Mouse (Mus musculus) heart, adult 2 months (tissue): ENCODE data around the gene Myo18a. TPM values are rescaled to one million over a fixed set of nuclear protein-coding genes. Genes with fewer than 3 reads are reported as not detected.
A peak's percentile ranks its signal among the peaks of the same experiment; 100 is the strongest.

Source experiments
- DNase-seq, 2 experiments: peaks; one replicate each; pipeline ENCODE4 v3.0.0; 2021
- H3K27ac ChIP-seq: fragments of 200-600 bp; 2 replicates; pipeline ENCODE4 v1.8.1; 2022
- H3K27me3 ChIP-seq: fragments of 200-500 bp; 2 replicates; pipeline ENCODE4 v1.6.1; 2012; ENCODE audit warnings: mild to moderate bottlenecking, low read length, inconsistent platforms, mixed read lengths; ENCODE audit not compliant: control insufficient read depth, insufficient read depth
- H3K36me3 ChIP-seq: fragments of 200-500 bp; 2 replicates; pipeline ENCODE4 v1.6.1; 2012; ENCODE audit warnings: low read length, inconsistent platforms; ENCODE audit not compliant: control insufficient read depth, insufficient read depth
- H3K4me1 ChIP-seq: fragments of 200-500 bp; 2 replicates; pipeline ENCODE4 v1.6.1; 2011; ENCODE audit warnings: low read length; ENCODE audit not compliant: control insufficient read depth, insufficient read depth
- H3K4me3 ChIP-seq: fragments of 200-600 bp; 2 replicates; pipeline ENCODE4 v1.8.1; 2022
- H3K79me2 ChIP-seq: fragments of 200-500 bp; replicated peaks from 2 replicates; pipeline ENCODE4 v1.6.1; 2012; ENCODE audit warnings: mild to moderate bottlenecking, inconsistent platforms, low read length, moderate library complexity, mixed read lengths; ENCODE audit not compliant: control insufficient read depth, insufficient read depth
- H3K9ac ChIP-seq: fragments of 200-500 bp; 2 replicates; pipeline ENCODE4 v1.6.1; 2012; ENCODE audit warnings: low read depth, mild to moderate bottlenecking, control low read depth, inconsistent platforms, low read length, mixed read lengths
- CTCF ChIP-seq: fragments of 200-600 bp; IDR thresholded peaks from 2 replicates; pipeline ENCODE4 v1.8.1; 2022; ENCODE audit warnings: antibody characterized with exemption, mild to moderate bottlenecking, moderate library complexity
- EP300 ChIP-seq: fragments of 200-500 bp; IDR thresholded peaks from 2 replicates; pipeline ENCODE4 v1.6.1; 2011; ENCODE audit warnings: low read depth, low read length, control low read depth; ENCODE audit not compliant: insufficient read depth
- POLR2A ChIP-seq: fragments of 200-500 bp; IDR thresholded peaks from 2 replicates; pipeline ENCODE4 v1.6.1; 2011; ENCODE audit warnings: mild to moderate bottlenecking, low read depth, low read length, control low read depth; ENCODE audit not compliant: insufficient read depth
- WGBS: fragments of 180-500 bp; shearing (Covaris S2); methylation state at CpG from one replicate; pipeline ENCODE4 v1.1.7; 2018; 5-methylcytosine and 5-hydroxymethylcytosine counted together
- intact Hi-C: fragments of 180-260 bp; cut with DNase I; formaldehyde crosslinking; loops from one replicate; pipeline ENCODE4 v1.15.1; 2025
- polyA plus RNA-seq: library from polyadenylated mRNA; depleted of rRNA; stranded (reverse); fragments of >200 nt; gene quantifications from 2 replicates; pipeline ENCODE4 v1.2.3, GENCODE M21; 2012
- total RNA-seq, 2 experiments: library from RNA; stranded (reverse); gene quantifications; 2 replicates each; pipeline ENCODE4 v1.2.3; 2021

Gene Myo18a
- total and polyA plus RNA-seq, 3 experiments = 98.6 to 274 (median 240) TPM

- no peak for DNase-seq
- WGBS = 62% methylated on average over 1 of the region's 1 CpGs
- no peaks in the 10 kb centered on the region for H3K4me1 ChIP-seq
- H3K79me2 ChIP-seq = no peaks in the 10 kb centered on the region
- no peak overlapping the region for H3K9ac ChIP-seq
- H3K27me3 ChIP-seq = no peaks in the 10 kb centered on the region
- intact Hi-C loops = loop anchor here (5.0 kb wide), 1 partner anchor 63 kb away; no protein-coding TSS in a partner anchor
- H3K4me3 ChIP-seq = no peak overlapping the region
- no peak overlapping the region for H3K27ac ChIP-seq
- H3K36me3 ChIP-seq = no peaks in the 10 kb centered on the region
- no peak for TF ChIP-seq POLR2A
- no peak for TF ChIP-seq CTCF
- no peak for TF ChIP-seq EP300
These were observed 141.7 kb downstream of the Myo18a start for GRCm38 (mm10) chr11:77904707-77905106.

GRCm38 (mm10) chr11:77906097-77906687 is 143.1 kb downstream of the Myo18a start:
- 35% methylated on average over 19 of the region's 19 CpGs for WGBS
- Histone ChIP-seq H3K4me1 (no peaks in the 10 kb centered on the region), H3K79me2 (no peaks in the 10 kb centered on the region), H3K36me3 (no peaks in the 10 kb centered on the region), H3K9ac (no peak overlapping the region), H3K27ac (no peak overlapping the region), H3K27me3 (no peaks in the 10 kb centered on the region), H3K4me3 (no peak overlapping the region)
- peak in 1 of 2 experiments; percentile 16 for DNase-seq
- intact Hi-C loops = loop anchor here (5.0 kb wide), 1 partner anchor 61 kb away; no protein-coding TSS in a partner anchor
- TF ChIP-seq CTCF (no peak), EP300 (no peak), POLR2A (no peak)

GRCm38 (mm10) chr11:77906747-77907174 is 143.7 kb downstream of the Myo18a start:
- Histone ChIP-seq H3K36me3 (no peaks in the 10 kb centered on the region), H3K79me2 (no peaks in the 10 kb centered on the region), H3K9ac (no peak overlapping the region), H3K4me3 (no peak overlapping the region), H3K27ac (no peak overlapping the region), H3K27me3 (no peaks in the 10 kb centered on the region), H3K4me1 (no peaks in the 10 kb centered on the region)
- intact Hi-C loops = loop anchor here (5.0 kb wide), 1 partner anchor 61 kb away; no protein-coding TSS in a partner anchor
- no peak for DNase-seq
- 23% methylated on average over 9 of the region's 9 CpGs for WGBS
- TF ChIP-seq POLR2A = no peak
- no peak for TF ChIP-seq EP300
- TF ChIP-seq CTCF = no peak

GRCm38 (mm10) chr11:77908468-77908867 is 145.4 kb downstream of the Myo18a start:
- Histone ChIP-seq H3K36me3 (no peaks in the 10 kb centered on the region), H3K9ac (no peak overlapping the region), H3K27ac (no peak overlapping the region), H3K4me1 (no peaks in the 10 kb centered on the region), H3K79me2 (no peaks in the 10 kb centered on the region), H3K27me3 (no peaks in the 10 kb centered on the region), H3K4me3 (no peak overlapping the region)
- DNase-seq = no peak
- intact Hi-C loops = loop anchor here (5.0 kb wide), 1 partner anchor 59 kb away; no protein-coding TSS in a partner anchor
- TF ChIP-seq POLR2A = no peak
- no peak for TF ChIP-seq EP300
- no peak for TF ChIP-seq CTCF
- WGBS = 32% methylated on average over 4 of the region's 4 CpGs

- H3K27ac ChIP-seq = no peak overlapping the region
- peaks cover 3% of the 10 kb centered on the region; the same call in 1 of the 2 replicates for H3K27me3 ChIP-seq
- DNase-seq = no peak
- H3K36me3 ChIP-seq = no peaks in the 10 kb centered on the region
- 23% methylated on average over 5 of the region's 5 CpGs for WGBS
- TF ChIP-seq CTCF (no peak), EP300 (no peak), POLR2A (no peak)
- intact Hi-C loops = loop anchor here (5.0 kb wide), 1 partner anchor 58 kb away; no protein-coding TSS in a partner anchor
- no peak overlapping the region for H3K4me3 ChIP-seq
- no peaks in the 10 kb centered on the region for H3K79me2 ChIP-seq
- H3K9ac ChIP-seq = no peak overlapping the region
- no peaks in the 10 kb centered on the region for H3K4me1 ChIP-seq
These were observed 146.3 kb downstream of the Myo18a start for GRCm38 (mm10) chr11:77909376-77909775.

GRCm38 (mm10) chr11:77909776-77910175 is 146.7 kb downstream of the Myo18a start:
- H3K27ac ChIP-seq = no peak overlapping the region
- no peak overlapping the region for H3K9ac ChIP-seq
- WGBS = 20% methylated on average over 6 of the region's 6 CpGs
- no peak overlapping the region for H3K4me3 ChIP-seq
- no peaks in the 10 kb centered on the region for H3K4me1 ChIP-seq
- no peaks in the 10 kb centered on the region for H3K79me2 ChIP-seq
- TF ChIP-seq EP300 = no peak
- TF ChIP-seq POLR2A = no peak
- no peak for TF ChIP-seq CTCF
- peaks cover 5% of the 10 kb centered on the region; the same call in 1 of the 2 replicates for H3K27me3 ChIP-seq
- intact Hi-C loops = loop anchor here (5.0 kb wide), 1 partner anchor 58 kb away; no protein-coding TSS in a partner anchor
- DNase-seq = no peak
- no peaks in the 10 kb centered on the region for H3K36me3 ChIP-seq
